Comparison of ENCODE assay signal across 8 mouse cellular contexts in genomic region chr17:35980363-35980754, GRCm38 (mm10). TPM values are rescaled to one million over a fixed set of nuclear protein-coding genes. Genes with fewer than 3 reads are reported as not detected.
DNase-seq lines count a peak whose midpoint lies in the region; ATAC-seq and TF ChIP-seq lines count a peak whose summit lies in the region.

No protein-coding gene starts in this region.

- peak overlapping the region; percentile 88 for H3K4me2 ChIP-seq in forebrain, embryonic 14.5 days (ENCODE audit: low read length)
- peak overlapping the region; percentile 85 for H3K4me2 ChIP-seq in lung, embryonic 14.5 days

- H3K9me3 ChIP-seq in forebrain, embryonic 14.5 days (replicated peaks; ENCODE audit: control insufficient read depth, low read length): no peaks in the 10 kb centered on the region
- no peaks in the 10 kb centered on the region for H3K9me3 ChIP-seq in lung, embryonic 14.5 days (ENCODE audit: low read depth, low read length)

- intact Hi-C loops in heart, postnatal 25 days (cut with DNase I): loop anchor here (5.0 to 10.0 kb wide), 2 partner anchors 58 to 146 kb away; partner anchors contain the start of gene Tubb5

- H3K4me3 ChIP-seq in forebrain, embryonic 14.5 days (ENCODE audit: low read depth, low read length): peak overlapping the region; percentile 90
- H3K4me3 ChIP-seq in layer of hippocampus, adult 2 months: peak overlapping the region; percentile 84
- H3K4me3 ChIP-seq in lung, embryonic 14.5 days (ENCODE audit: low read depth, low read length): peak overlapping the region; percentile 89

- peak overlapping the region; percentile 94 for H3K27ac ChIP-seq in forebrain, embryonic 14.5 days (ENCODE audit: low read depth, low read length)
- H3K27ac ChIP-seq in layer of hippocampus, adult 2 months: peak overlapping the region; percentile 96
- peak overlapping the region; percentile 95 for H3K27ac ChIP-seq in lung, embryonic 14.5 days (ENCODE audit: low read depth)

- peak; percentile 11; the same call in 1 of the 2 replicates for ATAC-seq in forebrain, embryonic 14.5 days
- peak; percentile 52; the same call in 1 of the 2 replicates for ATAC-seq in lung, embryonic 14.5 days (ENCODE audit: insufficient read depth)

- no peaks in the 10 kb centered on the region for H3K27me3 ChIP-seq in forebrain, embryonic 14.5 days (replicated peaks; ENCODE audit: control insufficient read depth, insufficient read depth, low read length)
- no peaks in the 10 kb centered on the region for H3K27me3 ChIP-seq in lung, embryonic 14.5 days (ENCODE audit: insufficient read depth, low read length)

- H3K9ac ChIP-seq in forebrain, embryonic 14.5 days (ENCODE audit: low read length): peak overlapping the region; percentile 80
- H3K9ac ChIP-seq in lung, embryonic 14.5 days: peak overlapping the region; percentile 76

- peaks cover 46% of the 10 kb centered on the region for H3K36me3 ChIP-seq in forebrain, embryonic 14.5 days (ENCODE audit: control insufficient read depth, insufficient read depth, low read length)
- H3K36me3 ChIP-seq in lung, embryonic 14.5 days (ENCODE audit: insufficient read depth): peaks cover 43% of the 10 kb centered on the region

- 0% methylated on average over 25 of the region's 29 CpGs for WGBS in forebrain, embryonic 14.5 days
- under 1% methylated on average over 27 of the region's 29 CpGs for WGBS in lung, embryonic 14.5 days

- no peak for TF ChIP-seq CTCF in layer of hippocampus, adult 2 months (conservative IDR thresholded peaks at IDR 0.05)
- TF ChIP-seq CTCF in lung, embryonic 14.5 days (IDR thresholded peaks at IDR 0.05; ENCODE audit: low read depth): no peak

- DNase-seq in Muller cell, postnatal 12 days (ENCODE audit: inconsistent ontology term): peak; percentile 63
- DNase-seq in cerebellum, adult 11-12 months: peak; percentile 82
- DNase-seq in forebrain, embryonic 14.5 days (ENCODE audit: low spot score): peak; percentile 41
- DNase-seq in heart, postnatal 25 days (ENCODE audit: low spot score): peak; percentile 44
- DNase-seq in layer of hippocampus, adult 2 months (ENCODE audit: low spot score in 2 of 2): peak; percentile 33 to 53
- DNase-seq in lung, embryonic 14.5 days: peak; percentile 69
- DNase-seq in ovary, postnatal 14 days (ENCODE audit: low spot score): peak; percentile 41
- no peak for DNase-seq in yolk sac, embryonic 10.5 days (ENCODE audit: low spot score)

- peaks cover 14% of the 10 kb centered on the region; the same call in 1 of the 2 replicates for H3K4me1 ChIP-seq in forebrain, embryonic 14.5 days (ENCODE audit: control insufficient read depth, insufficient read depth, low read length)
- H3K4me1 ChIP-seq in lung, embryonic 14.5 days (ENCODE audit: insufficient read depth): no peaks in the 10 kb centered on the region

RNA-seq across cellular contexts. Expression of gene Prr3, which starts 0.3 kb away (rescaled TPM):
- polyA plus RNA-seq in forebrain, embryonic 14.5 days (2014; fragmentation: Nextera tagmentation; extraction: Ambion mirVana): 58.5 and 69.8 TPM in 2 replicates
- 1 to 10 TPM; 3.8 to 4.4 TPM for total RNA-seq in heart, postnatal 25 days (2021)
- total RNA-seq in layer of hippocampus, adult 2 months (2021): 10 to 100 TPM; 45.8 to 50.7 TPM
- 27.1 and 30.8 TPM in 2 replicates for polyA plus RNA-seq in lung, embryonic 14.5 days (2014; fragmentation: Nextera tagmentation; extraction: Ambion mirVana)

RNA-seq across cellular contexts. Expression of gene Gnl1, which starts 0.7 kb away (rescaled TPM):
- 27.9 and 35.7 TPM in 2 replicates for polyA plus RNA-seq in forebrain, embryonic 14.5 days (2014; fragmentation: Nextera tagmentation; extraction: Ambion mirVana)
- 10 to 100 TPM; 26.4 to 26.6 TPM for total RNA-seq in heart, postnatal 25 days (2021)
- 100 to 1,000 TPM; 140 to 147 TPM for total RNA-seq in layer of hippocampus, adult 2 months (2021)
- 39.5 and 46.4 TPM in 2 replicates for polyA plus RNA-seq in lung, embryonic 14.5 days (2014; fragmentation: Nextera tagmentation; extraction: Ambion mirVana)

RNA-seq across cellular contexts. Expression of gene Abcf1, which starts 10.8 kb away (rescaled TPM):
- 55.8 and 78.1 TPM in 2 replicates for polyA plus RNA-seq in forebrain, embryonic 14.5 days (2014; fragmentation: Nextera tagmentation; extraction: Ambion mirVana)
- total RNA-seq in heart, postnatal 25 days (2021): 10 to 100 TPM; 64.2 to 66.6 TPM
- total RNA-seq in layer of hippocampus, adult 2 months (2021): 10 to 100 TPM; 69.9 to 77.3 TPM
- polyA plus RNA-seq in lung, embryonic 14.5 days (2014; fragmentation: Nextera tagmentation; extraction: Ambion mirVana): 84.1 and 86.6 TPM in 2 replicates

RNA-seq across cellular contexts. Expression of gene H2-T24, which starts 40.0 kb away (rescaled TPM):
- 2.3 and 4.8 TPM in 2 replicates for polyA plus RNA-seq in forebrain, embryonic 14.5 days (2014; fragmentation: Nextera tagmentation; extraction: Ambion mirVana)
- total RNA-seq in heart, postnatal 25 days (2021): 1 to 10 TPM; 7.4 to 7.5 TPM
- total RNA-seq in layer of hippocampus, adult 2 months (2021): 1 to 10 TPM; 1.7 to 2.4 TPM
- polyA plus RNA-seq in lung, embryonic 14.5 days (2014; fragmentation: Nextera tagmentation; extraction: Ambion mirVana): 2.4 and 3.3 TPM in 2 replicates

RNA-seq across cellular contexts. Expression of gene H2-T23, which starts 52.3 kb away (rescaled TPM):
- polyA plus RNA-seq in forebrain, embryonic 14.5 days (2014; fragmentation: Nextera tagmentation; extraction: Ambion mirVana): 4.5 and 5.6 TPM in 2 replicates
- total RNA-seq in heart, postnatal 25 days (2021): 10 to 100 TPM; 20.2 to 25.6 TPM
- 1 to 10 TPM; 5.2 to 6.0 TPM for total RNA-seq in layer of hippocampus, adult 2 months (2021)
- polyA plus RNA-seq in lung, embryonic 14.5 days (2014; fragmentation: Nextera tagmentation; extraction: Ambion mirVana): 3.9 and 4.4 TPM in 2 replicates

Comparison
In these comparisons a context has a peak if more than half of its experiments do, and no peak if none do; other contexts are left out.
1. RNA of gene Prr3, which starts 0.3 kb away (total RNA-seq): 45.8 to 50.7 TPM in layer of hippocampus, adult 2 months; 3.8 to 4.4 TPM in heart, postnatal 25 days; every median in the first group is over 4 times any median in the second.
2. RNA of gene Gnl1, which starts 0.7 kb away (total RNA-seq): 140 to 147 TPM in layer of hippocampus, adult 2 months; 26.4 to 26.6 TPM in heart, postnatal 25 days; every median in the first group is over 4 times any median in the second.
3. Peak in every context shown above with its lines, with median percentiles within 50 percentile points of each other: H3K27ac ChIP-seq and H3K4me3 ChIP-seq.